Mouse (Mus musculus) bone marrow, adult 2 months (tissue): ENCODE data around the gene Ergic3.

Experiments used
- CTCF ChIP-seq: fragments of 200-500 bp; IDR thresholded peaks from 2 replicates; pipeline ENCODE4 v1.5.1; 2011; ENCODE audit warnings: low read length, control low read depth; ENCODE audit not compliant: control insufficient read depth, insufficient read depth
- POLR2A ChIP-seq: fragments of 200-500 bp; IDR thresholded peaks from 2 replicates; pipeline ENCODE4 v1.6.1; 2011; ENCODE audit warnings: low read depth, mild to moderate bottlenecking, control low read depth, low read length, borderline replicate concordance; ENCODE audit not compliant: control insufficient read depth

- TF ChIP-seq CTCF (no peak), POLR2A (no peak)
Measured at GRCm38 (mm10) chr2:155962991-155963390, 44.9 kb upstream of the Ergic3 start.
